ENCODE assay signal across 9 mouse cellular contexts in genomic region chr11:78952467-78952866, GRCm38 (mm10). TPM values are rescaled to one million over a fixed set of nuclear protein-coding genes. Genes with fewer than 3 reads are reported as not detected.
DNase-seq lines count a peak whose midpoint lies in the region; TF ChIP-seq lines count a peak whose summit lies in the region.
"Had no signal": no experiment of that assay in that cellular context is flagged by ENCODE, and none has a peak within 500 bp of the region (broad histone marks: within the 10 kb centered on the region; RNA-seq: fewer than 3 reads in every experiment).

No protein-coding gene starts in this region.

- TF ChIP-seq POLR2A in brain, embryonic 14.5 days (IDR thresholded peaks at IDR 0.05; ENCODE audit: borderline replicate concordance, extremely low read depth, insufficient read depth, insufficient read length, poor library complexity, severe bottlenecking): no peak

- peak; percentile 16 for DNase-seq in right cerebral cortex, postnatal 4 days
- no peak for DNase-seq in right cerebral cortex, adult 2 months (ENCODE audit: low spot score in 2 of 2)
- peak; percentile 26 for DNase-seq in brain, embryonic 14.5 days (ENCODE audit: low read depth)
- peak; percentile 53 to 75 for DNase-seq in heart, postnatal 10 days
- peak; percentile 44 for DNase-seq in lung, postnatal 36 days
- peak; percentile 53 for DNase-seq in yolk sac, embryonic 10.5 days (ENCODE audit: low spot score)
- DNase-seq in cerebellum, adult 11-12 months: no peak
- no peak for DNase-seq in layer of hippocampus, adult 9-10 months (ENCODE audit: low spot score)

- intact Hi-C loops in heart, postnatal 10 days (cut with DNase I): loop anchor here (10.0 kb wide), 1 partner anchor 468 kb away; no protein-coding TSS in a partner anchor

- TF ChIP-seq CTCF in brain, embryonic 14.5 days (IDR thresholded peaks at IDR 0.05; ENCODE audit: borderline replicate concordance, extremely low read depth, insufficient read depth, insufficient read length): no peak

RNA-seq across cellular contexts. Expression of gene Nos2, which starts 31.9 kb away (rescaled TPM):
- polyA plus RNA-seq in brain, embryonic 14.5 days (2012; rRNA removed): 0.97 and 1.5 TPM in 2 replicates
- total RNA-seq in heart, postnatal 10 days (2021): 10 to 100 TPM in 1 of 2 experiments, 1 to 10 TPM in 1; 7.3 to 11.1 TPM
- polyA plus RNA-seq: erythroblast, embryonic 14.5 days had no signal

RNA-seq across cellular contexts. Expression of gene Lgals9, which starts 32.3 kb away (rescaled TPM):
- polyA plus RNA-seq in brain, embryonic 14.5 days (2012; rRNA removed): 6.1 and 8.8 TPM in 2 replicates
- total RNA-seq in heart, postnatal 10 days (2021): 10 to 100 TPM; 49.5 to 50.5 TPM

Comparison
In these comparisons a context has a peak if more than half of its experiments do, and no peak if none do; other contexts are left out.
1. DNase-seq: peak in right cerebral cortex, postnatal 4 days (single experiment), brain, embryonic 14.5 days (single experiment), heart, postnatal 10 days (2 of 2), lung, postnatal 36 days (single experiment) and yolk sac, embryonic 10.5 days (single experiment); none in right cerebral cortex, adult 2 months (0 of 2), cerebellum, adult 11-12 months (single experiment) and layer of hippocampus, adult 9-10 months (single experiment).